Mouse (Mus musculus) bone marrow macrophage, adult 2 months (primary cell): ENCODE data around the gene Snrpd2. TPM values are rescaled to one million over a fixed set of nuclear protein-coding genes. Genes with fewer than 3 reads are reported as not detected.

Experiments
- H3K27ac ChIP-seq: 2 replicates; pipeline ENCODE4 v1.5.1; 2012; ENCODE audit warnings: low read depth, low read length; ENCODE audit not compliant: insufficient read depth
- H3K4me1 ChIP-seq: 2 replicates; pipeline ENCODE4 v1.6.1; 2012; ENCODE audit warnings: low read length; ENCODE audit not compliant: control insufficient read depth, insufficient read depth
- H3K4me3 ChIP-seq: 2 replicates; pipeline ENCODE4 v1.5.1; 2012; ENCODE audit warnings: mild to moderate bottlenecking, low read length, moderate library complexity; ENCODE audit not compliant: insufficient read depth
- CTCF ChIP-seq: IDR thresholded peaks from 2 replicates; pipeline ENCODE4 v1.5.1; 2012; ENCODE audit warnings: low read depth, mild to moderate bottlenecking, low read length, moderate library complexity
- POLR2A ChIP-seq: IDR thresholded peaks from 2 replicates; pipeline ENCODE4 v1.6.1; 2012; ENCODE audit warnings: mild to moderate bottlenecking, low read depth, low read length, borderline replicate concordance
- polyA plus RNA-seq: library from polyadenylated mRNA; stranded (reverse); fragments of >200 nt; gene quantifications from 2 replicates; pipeline ENCODE4 v1.2.4, GENCODE M21; 2012; ENCODE audit not compliant: missing spikeins, insufficient read depth, insufficient read length

Snrpd2 gene
- polyA plus RNA-seq, result 26.4 and 27.9 TPM in 2 replicates

GRCm38 (mm10) chr7:19149626-19150025 is at the start of gene Snrpd2:
TSS of gene Snrpd2 (plus strand) at chr7:19149722.
- TF ChIP-seq POLR2A, result no peak
- no peak for TF ChIP-seq CTCF
- Histone ChIP-seq H3K27ac (peak within 1 kb of the TSS; percentile 58), H3K4me3 (peak within 1 kb of the TSS; percentile 98), H3K4me1 (peaks cover 12% of the 10 kb centered on the region)

- TF ChIP-seq POLR2A (no peak), CTCF (no peak)
- H3K27ac ChIP-seq, result no peak overlapping the region
- H3K4me1 ChIP-seq, result peaks cover 13% of the 10 kb centered on the region
- H3K4me3 ChIP-seq, result no peak overlapping the region
Observed at GRCm38 (mm10) chr7:19100290-19100689, 49.2 kb upstream of the Snrpd2 start.

GRCm38 (mm10) chr7:19103741-19104140 is 45.8 kb upstream of the Snrpd2 start:
- Histone ChIP-seq H3K4me1 (peaks cover 13% of the 10 kb centered on the region), H3K4me3 (no peak overlapping the region), H3K27ac (no peak overlapping the region)
- TF ChIP-seq CTCF, result no peak
- no peak for TF ChIP-seq POLR2A

GRCm38 (mm10) chr7:19104486-19104885 is 45.0 kb upstream of the Snrpd2 start:
- H3K4me3 ChIP-seq, result no peak overlapping the region
- H3K27ac ChIP-seq, result no peak overlapping the region
- peaks cover 13% of the 10 kb centered on the region for H3K4me1 ChIP-seq
- TF ChIP-seq POLR2A (no peak), CTCF (no peak)

GRCm38 (mm10) chr7:19107436-19107835 is 42.1 kb upstream of the Snrpd2 start:
- no peak overlapping the region for H3K27ac ChIP-seq
- TF ChIP-seq CTCF, result no peak
- no peak for TF ChIP-seq POLR2A
- no peak overlapping the region for H3K4me3 ChIP-seq
- H3K4me1 ChIP-seq, result peaks cover 16% of the 10 kb centered on the region

- no peak overlapping the region for H3K27ac ChIP-seq
- H3K4me1 ChIP-seq, result peaks cover 5% of the 10 kb centered on the region
- no peak overlapping the region for H3K4me3 ChIP-seq
- TF ChIP-seq POLR2A (no peak), CTCF (no peak)
Observed at GRCm38 (mm10) chr7:19109565-19109964, 40.0 kb upstream of the Snrpd2 start.

GRCm38 (mm10) chr7:19118028-19118771 is 31.3 kb upstream of the Snrpd2 start, which contains the start of gene Gm4969:
TSS of gene Gm4969 (minus strand) at chr7:19118368.
- H3K27ac ChIP-seq, result no peak within 1 kb of the TSS
- H3K4me1 ChIP-seq, result peaks cover 3% of the 10 kb centered on the region; the same call in 1 of the 2 replicates
- no peak within 1 kb of the TSS for H3K4me3 ChIP-seq
- no peak for TF ChIP-seq POLR2A
- TF ChIP-seq CTCF, result no peak

- Histone ChIP-seq H3K4me1 (peaks cover 3% of the 10 kb centered on the region; the same call in 1 of the 2 replicates), H3K4me3 (no peak overlapping the region), H3K27ac (no peak overlapping the region)
- TF ChIP-seq POLR2A (no peak), CTCF (no peak)
Observed at GRCm38 (mm10) chr7:19119083-19119482, 30.4 kb upstream of the Snrpd2 start.

- peak; percentile 82; the same call in 1 of the 2 replicates for TF ChIP-seq POLR2A
- no peak for TF ChIP-seq CTCF
- Histone ChIP-seq H3K27ac (no peak within 1 kb of the TSS), H3K4me1 (peaks cover 3% of the 10 kb centered on the region; the same call in 1 of the 2 replicates), H3K4me3 (peak within 1 kb of the TSS; percentile 76)
Observed at GRCm38 (mm10) chr7:19119631-19120429, 29.7 kb upstream of the Snrpd2 start, which contains the start of gene Fbxo46. TSS of gene Fbxo46 (plus strand) at chr7:19119859.
